Mouse (Mus musculus) stomach, embryonic 15.5 days (tissue): ENCODE data around the gene Pou3f1. TPM values are rescaled to one million over a fixed set of nuclear protein-coding genes. Genes with fewer than 3 reads are reported as not detected.

Experiments
- ATAC-seq: fragments of 200-750 bp; cut with Nextera tagmentation; 2 replicates; pipeline ENCODE4 v1.8.0; 2017; ENCODE audit warnings: low read depth, moderate number of reproducible peaks, moderate TSS enrichment; ENCODE audit not compliant: insufficient read depth, low FRiP score
- H3K27ac ChIP-seq: fragments of 300-500 bp; sonication (generic); 2 replicates; pipeline ENCODE4 v1.5.1; 2015; ENCODE audit warnings: mild to moderate bottlenecking, inconsistent platforms
- H3K27me3 ChIP-seq: fragments of 300-500 bp; sonication (generic); replicated peaks from 2 replicates; pipeline ENCODE4 v1.6.1; 2015; ENCODE audit warnings: inconsistent platforms
- H3K36me3 ChIP-seq: fragments of 300-500 bp; sonication (generic); 2 replicates; pipeline ENCODE4 v1.6.1; 2015; ENCODE audit warnings: inconsistent platforms
- H3K4me1 ChIP-seq: fragments of 300-500 bp; sonication (generic); 2 replicates; pipeline ENCODE4 v1.6.1; 2015; ENCODE audit warnings: inconsistent platforms
- H3K4me2 ChIP-seq: fragments of 300-500 bp; sonication (generic); 2 replicates; pipeline ENCODE4 v1.6.1; 2015; ENCODE audit warnings: mild to moderate bottlenecking, inconsistent platforms
- H3K4me3 ChIP-seq: fragments of 300-500 bp; sonication (generic); replicated peaks from 2 replicates; pipeline ENCODE4 v1.5.1; 2015; ENCODE audit warnings: inconsistent platforms
- H3K9ac ChIP-seq: fragments of 300-500 bp; sonication (generic); 2 replicates; pipeline ENCODE4 v1.6.1; 2015; ENCODE audit warnings: inconsistent platforms
- H3K9me3 ChIP-seq: fragments of 300-500 bp; sonication (generic); 2 replicates; pipeline ENCODE4 v1.6.1; 2016; ENCODE audit warnings: inconsistent platforms
- WGBS: fragments of 180-500 bp; shearing (Covaris S2); methylation state at CpG from one replicate; pipeline ENCODE4 v1.1.7; 2015; 5-methylcytosine and 5-hydroxymethylcytosine counted together
- polyA plus RNA-seq: library from polyadenylated mRNA; unstranded; fragments of >200 nt; fragmentation: Nextera tagmentation; extraction: Ambion mirVana; gene quantifications from 2 replicates; pipeline ENCODE4 v1.2.1, GENCODE M21; 2015

The Pou3f1 gene
- polyA plus RNA-seq, 1 experiment from 2014 or later = 0.14 TPM

- WGBS = 5% methylated on average over 27 of the region's 31 CpGs
- Histone ChIP-seq H3K4me3 (peak overlapping the region; percentile 14; the same call in 1 of the 2 replicates), H3K27ac (no peak overlapping the region), H3K4me2 (peak overlapping the region; percentile 19), H3K27me3 (peaks cover 30% of the 10 kb centered on the region; the same call in 1 of the 2 replicates), H3K9ac (no peak overlapping the region), H3K9me3 (no peaks in the 10 kb centered on the region), H3K36me3 (peaks cover 2% of the 10 kb centered on the region; the same call in 1 of the 2 replicates), H3K4me1 (peaks cover 15% of the 10 kb centered on the region; the same call in 1 of the 2 replicates)
- no peak for ATAC-seq
Observed at GRCm38 (mm10) chr4:124672347-124673320, 16.0 kb downstream of the Pou3f1 start.

- Histone ChIP-seq H3K27ac (no peak overlapping the region), H3K9ac (no peak overlapping the region)
- no peak for ATAC-seq
Observed at GRCm38 (mm10) chr4:124674334-124675032, 17.9 kb downstream of the Pou3f1 start.

GRCm38 (mm10) chr4:124675037-124675436, 18.4 kb downstream of the Pou3f1 start:
- Histone ChIP-seq H3K9ac (no peak overlapping the region), H3K4me2 (no peak overlapping the region), H3K4me3 (no peak overlapping the region), H3K9me3 (no peaks in the 10 kb centered on the region), H3K27me3 (peaks cover 19% of the 10 kb centered on the region; the same call in 1 of the 2 replicates), H3K4me1 (peaks cover 15% of the 10 kb centered on the region; the same call in 1 of the 2 replicates), H3K27ac (no peak overlapping the region), H3K36me3 (peaks cover 15% of the 10 kb centered on the region)
- no peak for ATAC-seq
- WGBS = 4% methylated on average over 4 of the region's 4 CpGs

More at GRCm38 (mm10) chr4:124674334-124675032, 17.9 kb downstream of the Pou3f1 start:
- 63% methylated on average over 17 of the region's 17 CpGs for WGBS
- Histone ChIP-seq H3K4me3 (no peak overlapping the region), H3K36me3 (peaks cover 9% of the 10 kb centered on the region), H3K27me3 (peaks cover 19% of the 10 kb centered on the region; the same call in 1 of the 2 replicates), H3K4me1 (peaks cover 15% of the 10 kb centered on the region; the same call in 1 of the 2 replicates), H3K4me2 (no peak overlapping the region), H3K9me3 (no peaks in the 10 kb centered on the region)

GRCm38 (mm10) chr4:124675958-124676357, 19.4 kb downstream of the Pou3f1 start:
- Histone ChIP-seq H3K4me2 (no peak overlapping the region), H3K4me1 (peaks cover 15% of the 10 kb centered on the region; the same call in 1 of the 2 replicates), H3K27me3 (peaks cover 19% of the 10 kb centered on the region; the same call in 1 of the 2 replicates), H3K9me3 (no peaks in the 10 kb centered on the region), H3K27ac (no peak overlapping the region), H3K4me3 (no peak overlapping the region), H3K9ac (no peak overlapping the region), H3K36me3 (peaks cover 23% of the 10 kb centered on the region)
- 86% methylated on average over 6 of the region's 6 CpGs for WGBS
- ATAC-seq = no peak

DNA sequence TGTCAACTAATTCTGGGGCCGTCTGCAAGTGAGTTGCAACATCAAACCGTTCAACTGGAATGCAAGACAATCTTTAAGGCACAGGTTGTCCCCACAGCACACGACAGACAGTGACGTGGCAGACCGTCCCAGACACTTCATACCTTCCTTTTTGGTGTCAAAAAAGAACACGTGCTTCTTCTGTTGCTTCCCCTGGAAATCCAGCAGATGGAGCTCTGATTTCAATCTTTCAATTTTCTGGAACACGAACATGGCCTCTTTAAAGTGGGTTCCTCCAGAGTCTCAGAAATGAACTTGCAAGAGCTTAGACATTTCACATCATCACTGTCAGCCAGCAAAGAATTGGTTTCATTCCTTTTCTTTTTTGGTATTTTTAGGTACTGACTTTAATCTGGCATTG, 25.7 kb downstream of the Pou3f1 start:
- Histone ChIP-seq H3K27me3 (no peaks in the 10 kb centered on the region), H3K27ac (no peak overlapping the region), H3K9me3 (no peaks in the 10 kb centered on the region), H3K9ac (no peak overlapping the region), H3K4me2 (no peak overlapping the region), H3K36me3 (peaks cover 55% of the 10 kb centered on the region), H3K4me1 (no peaks in the 10 kb centered on the region), H3K4me3 (no peak overlapping the region)
- ATAC-seq = no peak
- 55% methylated on average over 7 of the region's 7 CpGs for WGBS

GRCm38 (mm10) chr4:124683474-124683873, 26.9 kb downstream of the Pou3f1 start:
- 87% methylated on average over 4 of the region's 4 CpGs for WGBS
- Histone ChIP-seq H3K9ac (no peak overlapping the region), H3K4me2 (no peak overlapping the region), H3K9me3 (no peaks in the 10 kb centered on the region), H3K27ac (no peak overlapping the region), H3K36me3 (peaks cover 55% of the 10 kb centered on the region), H3K4me3 (no peak overlapping the region), H3K27me3 (no peaks in the 10 kb centered on the region), H3K4me1 (no peaks in the 10 kb centered on the region)
- no peak for ATAC-seq

DNA sequence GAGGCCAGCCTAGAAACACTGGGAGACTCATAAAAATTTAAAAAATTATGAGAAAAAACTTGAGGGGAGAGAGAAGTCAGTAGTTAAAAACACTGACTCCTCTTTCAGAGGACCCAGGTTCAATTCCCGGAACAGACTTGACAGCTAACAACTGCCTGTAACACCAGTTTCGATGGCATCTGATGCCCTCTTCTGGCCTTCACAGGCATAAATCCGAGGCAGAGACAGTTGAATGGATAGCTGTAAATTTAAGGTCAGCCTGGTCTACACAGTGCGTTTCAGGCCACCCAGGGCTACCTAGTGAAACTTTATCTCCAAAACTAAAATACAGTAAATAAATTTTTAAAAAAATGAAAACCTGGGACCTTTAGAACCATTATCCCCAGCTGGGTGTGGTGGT, 28.4 kb downstream of the Pou3f1 start:
- H3K4me2 ChIP-seq = no peak overlapping the region
- WGBS = 80% methylated on average over 4 of the region's 4 CpGs
- no peak for ATAC-seq
- H3K9ac ChIP-seq = no peak overlapping the region
- H3K27me3 ChIP-seq = no peaks in the 10 kb centered on the region
- no peaks in the 10 kb centered on the region for H3K4me1 ChIP-seq
- no peak overlapping the region for H3K4me3 ChIP-seq
- no peaks in the 10 kb centered on the region for H3K9me3 ChIP-seq
- peaks cover 44% of the 10 kb centered on the region for H3K36me3 ChIP-seq
- H3K27ac ChIP-seq = no peak overlapping the region

DNA sequence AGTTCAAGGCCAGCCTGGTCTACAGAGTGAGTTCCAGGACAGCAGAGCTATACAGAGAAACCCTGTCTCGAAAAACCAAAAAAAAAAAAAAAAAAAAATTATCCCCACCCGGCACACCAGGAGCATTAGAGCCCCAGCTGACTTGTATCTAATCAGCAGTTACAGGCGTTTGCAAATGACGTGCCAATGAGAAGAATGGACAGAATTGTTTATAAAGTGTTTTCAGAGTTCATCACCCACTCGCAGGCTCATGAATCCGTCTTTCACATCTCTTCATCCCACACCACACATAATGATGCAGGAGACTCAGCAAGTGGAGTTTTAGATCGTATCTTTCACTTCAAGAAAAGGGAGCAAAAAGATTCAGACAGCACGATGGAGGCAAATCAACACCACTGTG, 28.8 kb downstream of the Pou3f1 start:
- Histone ChIP-seq H3K4me3 (no peak overlapping the region), H3K27ac (no peak overlapping the region), H3K27me3 (no peaks in the 10 kb centered on the region), H3K9me3 (no peaks in the 10 kb centered on the region), H3K4me1 (no peaks in the 10 kb centered on the region), H3K4me2 (no peak overlapping the region), H3K36me3 (peaks cover 40% of the 10 kb centered on the region; the same call in 1 of the 2 replicates), H3K9ac (no peak overlapping the region)
- no peak for ATAC-seq
- WGBS = 77% methylated on average over 8 of the region's 8 CpGs

DNA sequence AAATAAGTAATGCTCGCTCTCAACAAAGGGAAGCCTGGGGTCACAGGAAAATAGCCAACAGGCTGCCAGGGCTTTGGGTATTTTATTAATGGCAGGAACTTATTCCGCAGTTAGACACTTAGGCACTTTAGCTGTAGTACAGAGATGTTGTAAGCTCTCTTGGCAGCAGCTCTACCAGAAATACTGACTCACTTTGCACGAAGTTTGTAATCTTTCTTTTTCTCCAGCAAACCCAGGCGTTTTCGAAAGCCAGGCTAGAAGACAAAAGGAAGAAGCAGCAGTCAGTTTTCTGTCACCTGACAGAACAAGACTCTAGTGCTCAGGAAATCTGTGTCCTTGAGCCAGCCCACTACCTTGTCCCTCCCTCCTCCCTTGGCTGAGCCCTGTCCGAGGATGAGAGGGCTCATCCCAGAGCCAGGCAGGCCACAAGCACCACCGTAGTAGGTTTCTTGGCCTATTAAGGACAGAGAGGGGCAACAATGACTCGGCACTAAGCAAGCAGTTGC, 29.3 kb downstream of the Pou3f1 start:
- Histone ChIP-seq H3K9ac (no peak overlapping the region), H3K27me3 (no peaks in the 10 kb centered on the region), H3K4me2 (no peak overlapping the region), H3K27ac (no peak overlapping the region), H3K9me3 (no peaks in the 10 kb centered on the region), H3K4me3 (no peak overlapping the region), H3K4me1 (no peaks in the 10 kb centered on the region), H3K36me3 (peaks cover 36% of the 10 kb centered on the region; the same call in 1 of the 2 replicates)
- 79% methylated on average over 8 of the region's 8 CpGs for WGBS
- no peak for ATAC-seq

DNA sequence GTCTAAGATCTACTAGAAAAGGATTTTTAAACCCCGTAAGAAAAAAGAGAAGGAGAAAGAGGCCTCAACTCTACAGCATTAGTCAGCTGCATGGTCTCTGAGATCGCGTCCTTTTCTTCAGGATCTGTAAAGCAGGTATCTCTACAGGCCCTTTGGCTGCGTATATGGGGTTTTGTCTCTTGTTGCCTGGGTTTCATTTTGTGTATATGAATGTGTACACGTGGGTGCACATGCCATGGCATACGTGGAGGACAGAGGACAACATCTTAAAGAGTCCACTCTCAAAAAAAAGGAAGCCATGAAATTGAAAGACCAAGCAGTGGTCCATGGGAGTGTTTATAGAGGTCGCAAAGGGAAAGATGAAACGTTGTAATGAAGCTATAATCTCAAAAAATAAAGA, 34.8 kb downstream of the Pou3f1 start:
- 87% methylated on average over 8 of the region's 8 CpGs for WGBS
- no peak overlapping the region for H3K9ac ChIP-seq

DNA sequence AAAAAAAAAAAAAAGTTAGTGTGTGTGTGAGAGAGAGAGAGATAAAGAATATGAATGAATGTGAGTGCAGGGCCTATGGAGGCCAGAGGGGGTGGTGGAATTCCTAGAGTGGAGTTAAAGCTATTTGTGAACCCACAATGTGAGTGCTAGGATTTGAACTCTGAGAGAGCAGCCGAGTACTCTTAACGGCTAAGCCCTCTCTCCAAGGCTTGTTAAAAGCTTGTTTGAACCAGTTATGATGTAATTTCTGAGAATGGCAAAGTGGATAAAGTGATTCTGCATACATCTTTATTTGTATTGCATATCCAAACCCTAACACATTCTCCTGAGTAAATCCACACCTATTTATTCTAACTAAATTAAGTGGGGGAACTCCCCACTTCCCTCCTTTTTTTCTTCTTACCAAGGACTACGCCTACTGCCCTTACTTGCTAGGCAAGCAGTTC, 35.8 kb downstream of the Pou3f1 start:
- Histone ChIP-seq H3K9me3 (no peaks in the 10 kb centered on the region), H3K27ac (peak overlapping the region; percentile 62), H3K4me1 (peaks cover 12% of the 10 kb centered on the region; the same call in 1 of the 2 replicates), H3K27me3 (no peaks in the 10 kb centered on the region), H3K4me3 (peak overlapping the region; percentile 61), H3K36me3 (peaks cover 4% of the 10 kb centered on the region; the same call in 1 of the 2 replicates), H3K4me2 (peak overlapping the region; percentile 66), H3K9ac (peak overlapping the region; percentile 71)
- ATAC-seq = peak; percentile 43
- 44% methylated on average over 3 of the region's 3 CpGs for WGBS

More for the DNA sequence above, 34.8 kb downstream of the Pou3f1 start:
- Histone ChIP-seq H3K27ac (no peak overlapping the region), H3K36me3 (peaks cover 4% of the 10 kb centered on the region; the same call in 1 of the 2 replicates), H3K4me2 (no peak overlapping the region; the same call in 1 of the 2 replicates), H3K4me3 (no peak overlapping the region), H3K27me3 (no peaks in the 10 kb centered on the region), H3K9me3 (no peaks in the 10 kb centered on the region), H3K4me1 (peaks cover 12% of the 10 kb centered on the region; the same call in 1 of the 2 replicates)
- ATAC-seq = no peak
